Mouse (Mus musculus): ENCODE data around the gene Sat2.
A peak's percentile ranks its signal among the peaks of the same experiment; 100 is the strongest.

Gene Sat2

DNA sequence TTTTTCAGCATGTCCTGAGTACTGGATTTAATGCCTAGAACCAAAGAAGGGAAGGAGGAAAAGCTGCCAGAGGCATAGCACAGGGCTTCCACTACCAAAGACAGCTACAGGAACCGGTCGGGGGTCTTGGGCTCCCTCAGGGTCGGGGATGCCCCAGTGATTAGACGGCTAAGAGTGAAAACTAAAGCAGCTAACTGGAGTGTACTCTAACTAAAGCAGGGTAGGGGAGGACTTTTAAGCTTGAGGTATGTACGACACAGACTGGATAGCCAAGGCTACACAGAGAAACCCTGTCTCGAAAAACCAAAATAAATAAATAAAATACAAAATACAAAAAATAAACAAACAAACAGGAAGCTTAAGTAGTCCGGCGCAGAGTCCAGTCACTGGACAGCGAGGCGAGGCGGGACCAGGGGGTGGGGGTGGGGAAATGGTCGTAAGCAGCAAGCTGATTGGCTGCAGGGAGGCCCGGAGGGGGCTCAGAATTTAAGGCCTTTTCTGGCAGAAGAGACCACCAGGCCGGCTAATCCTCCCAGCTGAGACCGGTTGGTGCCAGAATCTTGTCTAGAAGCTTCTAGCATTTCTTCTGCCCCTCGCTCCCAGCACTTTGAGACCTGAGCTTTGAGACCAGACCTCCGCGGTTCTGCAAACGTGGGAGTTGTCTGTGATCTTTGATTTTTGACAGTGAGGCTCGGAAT is at the start of gene Sat2:
Gene Sat2 (plus strand): TSS at position 454 of the 698 bp plus-strand sequence.
- no peak for DNase-seq (ENCODE audit: low read depth)

DNA sequence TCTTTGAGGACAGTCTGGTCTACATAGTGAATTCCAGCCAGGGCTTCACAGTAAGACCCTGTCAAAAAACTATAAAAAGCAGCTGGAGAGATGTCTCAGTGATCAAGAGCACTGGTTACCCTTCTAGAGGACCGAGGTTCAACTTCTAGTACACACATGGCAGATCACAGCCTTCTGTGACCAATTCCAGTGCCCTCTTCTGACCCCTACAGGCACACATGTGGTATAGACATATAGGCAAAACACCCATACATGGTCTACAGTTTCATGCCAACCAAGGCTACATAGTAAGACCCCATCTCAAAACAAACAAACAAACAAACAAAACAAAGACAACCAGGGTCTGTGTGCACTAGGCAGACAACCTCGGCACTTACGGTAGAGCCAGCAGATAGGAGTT is 46.6 kb upstream of the Sat2 start:
- peak; percentile 67 for DNase-seq (ENCODE audit: low read depth)

DNA sequence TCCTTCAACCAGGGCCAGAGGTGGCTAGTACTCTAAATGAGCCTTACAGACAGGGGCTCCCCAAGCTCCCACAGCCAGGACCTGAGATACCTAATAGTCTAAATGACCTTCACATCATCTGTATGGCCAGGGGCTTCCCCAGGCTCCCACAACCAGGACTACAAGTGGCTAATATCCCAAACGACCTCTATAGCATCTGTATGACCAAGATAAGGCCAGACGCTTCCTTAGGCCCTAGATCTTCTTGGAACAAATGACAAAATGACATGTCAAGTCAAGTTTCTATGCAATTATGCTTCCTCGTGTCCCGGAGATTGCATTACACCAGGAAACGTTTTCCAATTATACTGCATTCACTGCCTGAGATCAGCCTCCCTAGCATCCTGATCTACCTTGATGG is 45.5 kb upstream of the Sat2 start:
- DNase-seq (ENCODE audit: low read depth): no peak

DNA sequence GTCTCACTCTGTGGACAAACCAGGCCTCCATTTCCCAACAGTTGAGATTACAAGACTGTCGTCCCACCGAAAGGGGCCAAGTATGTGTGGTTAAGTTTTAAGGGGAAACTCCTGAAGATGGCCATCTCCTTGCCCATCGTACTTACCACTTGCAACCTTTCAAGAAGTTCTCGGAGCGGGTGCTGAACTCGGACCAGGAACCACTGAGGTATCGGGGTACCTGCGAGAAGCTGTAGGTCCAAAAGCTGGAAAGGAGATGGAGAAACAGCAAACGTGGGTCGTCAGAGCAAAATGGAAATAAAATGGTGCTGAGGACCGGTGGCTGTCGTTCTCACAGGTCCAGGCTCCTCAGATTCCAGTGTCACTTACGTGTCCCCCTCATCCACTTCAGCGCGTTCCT is 43.5 kb upstream of the Sat2 start:
- DNase-seq (ENCODE audit: low read depth): no peak

DNA sequence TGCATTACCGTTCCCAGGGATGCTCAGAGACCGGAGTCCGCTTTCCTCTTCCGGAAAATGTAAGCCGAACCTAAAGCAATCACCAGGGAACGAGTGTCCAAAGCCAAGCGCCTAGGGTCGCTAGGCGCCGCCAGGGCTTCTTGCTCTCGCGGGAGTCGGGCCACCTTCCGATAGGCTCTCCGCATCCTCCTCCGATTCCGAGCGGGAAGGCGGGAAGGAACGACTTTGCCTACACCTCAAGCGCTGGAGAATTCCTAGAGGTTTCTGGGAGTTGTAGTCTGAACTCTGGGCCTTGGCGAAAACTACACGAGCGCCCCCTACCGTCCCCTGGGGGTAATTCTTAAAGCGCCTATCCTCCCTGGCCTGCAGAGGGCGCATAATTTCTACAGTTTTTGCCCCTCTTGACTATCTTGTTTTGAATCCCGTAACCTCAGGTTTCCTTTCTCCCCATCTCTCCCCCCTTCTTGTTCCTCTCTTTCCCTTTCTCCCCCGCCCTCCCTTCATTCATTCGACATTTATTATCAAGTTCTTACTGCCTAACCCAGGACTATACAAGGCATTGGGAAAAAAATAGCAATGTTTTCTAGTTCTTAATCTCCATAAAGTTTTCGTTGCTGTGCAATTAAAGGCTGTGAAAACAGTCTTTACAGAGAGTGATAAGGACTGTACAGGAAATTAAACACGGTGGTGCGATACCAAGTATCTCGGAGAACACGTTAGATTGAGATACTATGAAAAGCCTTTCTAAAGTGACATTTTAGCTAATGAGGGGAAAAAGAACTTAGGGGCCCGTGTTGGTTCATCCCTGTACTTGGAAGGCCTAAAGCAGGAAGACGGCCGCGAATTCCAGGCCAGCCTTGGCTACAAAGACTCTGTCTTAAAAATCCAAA is 42.5 kb upstream of the Sat2 start:
- DNase-seq (ENCODE audit: low read depth): peak; percentile 98

DNA sequence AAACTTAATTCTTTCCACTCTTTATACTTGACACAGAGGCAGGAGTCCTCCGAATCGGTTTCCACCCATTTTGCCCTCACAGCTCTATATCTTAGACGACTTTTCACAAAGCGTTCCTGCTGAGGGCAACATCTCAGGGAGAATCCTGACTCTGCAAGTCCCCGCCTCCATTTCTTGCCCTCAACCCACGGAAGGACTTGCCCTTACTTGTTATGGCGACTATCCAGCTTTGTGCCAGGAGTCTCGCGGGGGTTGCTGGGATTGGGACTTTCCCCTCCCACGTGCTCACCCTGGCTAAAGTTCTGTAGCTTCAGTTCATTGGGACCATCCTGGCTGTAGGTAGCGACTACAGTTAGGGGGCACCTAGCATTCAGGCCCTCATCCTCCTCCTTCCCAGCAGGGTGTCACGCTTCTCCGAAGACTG is 41.7 kb upstream of the Sat2 start, which contains the start of the genes Wrap53 and Trp53:
Gene Wrap53 (minus strand): TSS at position 165 of the 424 bp plus-strand sequence.
Gene Trp53 (plus strand): TSS at position 269 of the 424 bp plus-strand sequence.
- DNase-seq (ENCODE audit: low read depth): peak; percentile 93

DNA sequence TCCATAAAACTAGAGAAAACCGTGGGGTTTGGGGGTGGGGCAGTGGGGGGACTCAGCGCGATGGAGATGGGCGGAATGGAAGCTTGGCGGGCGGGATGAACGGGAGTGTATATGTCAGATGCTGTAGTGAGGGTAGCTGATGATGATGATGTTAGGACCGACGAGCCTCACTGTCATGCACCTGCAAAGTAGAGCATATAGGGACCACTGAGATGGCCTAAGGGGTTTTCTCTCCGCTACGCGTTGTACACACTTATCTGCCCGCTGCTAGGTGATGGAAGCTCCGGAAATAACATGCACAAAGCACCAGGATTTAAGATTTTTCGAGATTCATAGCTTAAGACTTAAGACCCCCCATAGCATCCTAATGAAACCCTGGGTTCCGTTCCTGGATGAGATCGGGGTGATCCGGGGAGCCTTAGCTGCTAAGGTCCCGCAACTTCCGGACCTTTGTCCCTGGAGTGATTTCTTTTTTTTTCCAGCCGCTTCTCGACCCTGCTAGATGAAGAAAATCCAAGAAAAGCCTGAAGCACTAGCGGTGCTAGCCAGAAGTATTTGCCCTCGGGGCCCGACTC is 41.2 kb upstream of the Sat2 start:
- no peak for DNase-seq (ENCODE audit: low read depth)

DNA sequence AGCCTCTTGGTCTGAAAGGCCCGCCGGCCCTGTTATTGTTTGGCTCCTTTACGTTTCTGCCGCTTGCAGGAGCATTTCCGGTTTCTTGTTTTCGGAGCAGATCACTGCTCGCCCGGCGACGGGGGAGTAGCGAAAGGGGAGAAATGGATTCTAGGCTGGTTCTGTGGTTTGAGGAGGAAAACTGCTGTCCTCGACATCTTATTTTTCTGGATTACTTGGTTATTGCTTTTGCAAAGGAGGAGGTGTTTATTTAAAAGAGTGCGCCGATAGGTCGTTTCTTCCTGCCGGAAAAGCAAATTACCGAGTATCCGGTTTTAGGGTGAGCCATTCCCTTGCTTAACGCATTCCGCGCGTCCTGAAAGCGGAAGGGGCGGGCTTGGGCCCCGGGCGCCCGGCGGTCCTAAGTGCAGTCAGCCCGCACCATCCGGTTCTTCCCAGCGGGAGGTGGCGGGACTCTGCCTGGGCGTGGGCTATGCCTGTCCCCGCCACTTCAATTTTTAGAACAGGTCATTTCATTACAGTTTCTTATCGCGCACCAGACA is 40.6 kb upstream of the Sat2 start:
- DNase-seq (ENCODE audit: low read depth): peak; percentile 88

DNA sequence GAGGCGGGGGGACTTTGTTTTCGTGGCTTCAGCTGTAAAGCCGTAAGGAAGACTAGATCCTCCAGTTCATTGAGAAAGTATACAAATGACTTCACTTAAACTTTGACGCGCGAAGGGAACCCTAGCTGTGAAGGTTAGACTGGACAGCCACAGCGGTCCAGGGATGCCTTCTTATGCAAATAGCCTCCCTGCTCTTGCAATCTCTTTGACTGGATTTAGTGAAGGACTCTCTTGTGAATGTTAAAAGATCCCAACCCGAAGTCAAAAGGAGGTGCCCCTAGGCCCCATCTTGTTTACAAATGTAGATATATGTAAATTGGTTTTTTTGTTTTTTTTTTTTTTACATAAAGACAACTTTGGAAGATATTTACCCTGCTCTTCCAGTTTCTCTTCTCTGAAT is 40.0 kb upstream of the Sat2 start:
- no peak for DNase-seq (ENCODE audit: low read depth)

DNA sequence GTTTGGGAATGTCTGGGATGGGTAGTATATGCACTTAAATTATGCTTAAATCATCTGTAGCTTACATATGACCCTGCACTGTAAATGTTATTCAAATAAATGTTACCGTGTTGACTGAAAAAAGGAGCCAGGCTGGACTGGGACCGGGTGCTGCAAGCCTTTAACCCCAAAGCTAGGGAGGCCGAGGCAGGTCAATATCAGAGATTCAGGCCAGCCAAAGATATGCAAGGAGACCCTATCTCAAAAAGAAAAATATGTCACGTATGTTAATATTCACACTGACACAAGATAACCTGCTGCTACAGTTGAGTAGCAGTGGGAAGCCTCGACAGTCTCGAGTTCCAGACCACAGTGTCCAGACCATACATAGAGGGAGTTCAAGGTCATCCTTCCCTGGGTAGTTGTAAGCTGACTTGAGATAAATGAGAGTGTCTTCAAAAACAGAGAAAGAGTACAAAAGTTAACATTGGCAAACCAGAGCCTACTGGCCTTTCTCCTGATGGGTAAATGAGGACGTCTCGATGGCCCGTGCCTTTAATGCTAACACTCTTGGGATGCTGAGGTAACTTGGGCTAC is 39.5 kb upstream of the Sat2 start:
- no peak for DNase-seq (ENCODE audit: low read depth)

DNA sequence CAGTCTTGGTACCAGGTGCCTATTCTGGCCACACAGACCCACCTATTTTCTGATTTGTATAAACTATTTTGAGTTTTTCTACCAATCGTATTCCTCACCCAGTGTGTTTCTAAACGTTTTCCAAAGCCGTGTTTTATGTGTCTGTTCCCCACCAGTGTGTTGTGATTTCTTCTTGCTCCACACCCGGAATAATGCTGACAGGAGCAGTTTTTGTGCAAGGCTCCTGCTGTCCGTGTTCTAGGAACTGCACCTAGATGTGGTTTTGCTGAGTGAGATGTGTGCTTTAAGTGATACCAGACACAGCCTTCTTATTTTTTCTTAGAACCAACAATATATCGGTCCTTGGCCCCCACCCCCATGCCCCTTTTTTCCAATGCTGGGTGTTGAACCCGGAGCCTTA is 37.8 kb upstream of the Sat2 start:
- no peak for DNase-seq (ENCODE audit: low read depth)

DNA sequence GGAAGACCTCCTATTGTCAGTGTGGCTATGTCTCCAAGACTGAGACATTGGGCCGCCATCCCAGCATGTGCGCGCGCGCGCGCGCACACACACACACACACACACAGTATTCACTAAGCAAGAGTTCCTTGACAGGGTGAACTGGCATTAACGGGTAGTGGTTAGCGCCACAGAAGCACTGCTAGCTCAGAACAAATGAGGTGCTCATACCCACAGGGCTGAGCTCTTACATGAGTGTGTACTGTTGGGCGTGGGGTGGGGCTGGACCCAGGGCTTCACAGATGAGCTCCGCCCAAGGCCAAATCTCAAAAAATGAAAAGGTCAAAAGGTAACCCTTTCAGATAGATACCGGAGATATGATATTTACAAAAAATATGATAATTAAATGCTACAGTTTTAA is 36.9 kb upstream of the Sat2 start:
- DNase-seq (ENCODE audit: low read depth): no peak

DNA sequence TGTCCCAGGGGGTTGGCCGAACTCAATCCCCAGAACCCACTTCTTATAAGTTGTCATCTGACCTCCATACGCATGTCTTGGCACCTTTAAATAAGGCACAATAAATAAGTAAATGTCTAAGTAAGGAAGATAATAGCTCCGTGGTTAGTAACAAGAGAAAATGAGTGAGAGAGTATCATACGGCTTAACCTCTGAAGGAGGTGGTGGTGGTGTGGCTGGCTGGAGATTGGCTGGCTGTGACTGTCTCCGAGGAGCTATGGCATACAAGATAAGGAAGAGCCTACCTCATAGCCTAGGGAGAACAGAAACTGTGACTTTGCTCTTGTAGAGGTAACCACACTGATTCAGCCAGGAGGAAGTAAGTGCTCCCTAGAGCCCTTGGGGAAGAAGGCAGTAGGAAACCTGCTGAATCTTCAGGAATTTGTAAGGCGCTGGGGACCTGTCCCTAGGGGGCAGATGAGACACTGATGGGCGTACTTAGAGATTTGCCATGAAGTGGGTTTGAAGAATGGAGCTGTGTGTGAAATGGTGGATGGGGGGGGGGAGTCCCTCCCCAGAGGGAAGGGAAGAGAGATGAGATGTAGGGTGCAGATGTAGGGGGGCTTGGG is 36.0 kb upstream of the Sat2 start:
- DNase-seq (ENCODE audit: low read depth): no peak

DNA sequence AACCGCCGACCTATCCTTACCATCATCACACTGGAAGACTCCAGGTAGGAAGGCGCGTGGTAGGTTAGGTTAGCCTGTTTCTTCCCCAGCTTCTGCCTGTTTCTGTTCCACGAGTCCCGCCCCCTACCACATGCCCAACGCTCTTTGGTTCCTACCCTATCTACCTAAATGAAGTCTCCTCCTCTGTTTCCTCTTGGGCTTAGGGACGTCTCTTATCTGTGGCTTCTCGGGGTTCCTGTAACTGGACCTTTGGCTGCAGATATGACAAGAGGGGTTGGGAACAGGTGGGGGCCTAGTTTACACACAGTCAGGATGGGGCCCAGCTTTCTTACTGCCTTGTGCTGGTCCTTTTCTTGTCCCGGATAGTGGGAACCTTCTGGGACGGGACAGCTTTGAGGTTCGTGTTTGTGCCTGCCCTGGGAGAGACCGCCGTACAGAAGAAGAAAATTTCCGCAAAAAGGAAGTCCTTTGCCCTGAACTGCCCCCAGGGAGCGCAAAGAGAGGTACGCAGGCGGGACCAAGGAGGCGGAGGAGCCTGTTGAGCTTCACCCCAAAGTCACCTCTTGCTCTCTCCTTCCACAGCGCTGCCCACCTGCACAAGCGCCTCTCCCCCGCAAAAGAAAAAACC is 32.5 kb upstream of the Sat2 start:
- no peak for DNase-seq (ENCODE audit: low read depth)

DNA sequence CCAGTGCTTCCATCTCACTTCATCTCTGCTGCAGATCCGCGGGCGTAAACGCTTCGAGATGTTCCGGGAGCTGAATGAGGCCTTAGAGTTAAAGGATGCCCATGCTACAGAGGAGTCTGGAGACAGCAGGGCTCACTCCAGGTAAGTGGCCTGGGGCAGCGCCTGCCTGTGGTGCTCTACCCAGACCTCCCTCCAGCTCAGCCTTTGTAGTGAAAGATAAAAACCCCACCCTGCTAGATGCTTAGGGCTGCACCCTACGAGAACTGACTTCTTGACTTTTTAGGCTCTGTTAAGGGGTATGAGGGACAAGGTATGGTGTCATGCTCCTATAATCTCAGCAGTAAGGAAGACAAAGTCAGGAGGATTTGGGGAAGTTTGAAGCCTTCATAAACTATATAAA is 31.2 kb upstream of the Sat2 start:
- no peak for DNase-seq (ENCODE audit: low read depth)

DNA sequence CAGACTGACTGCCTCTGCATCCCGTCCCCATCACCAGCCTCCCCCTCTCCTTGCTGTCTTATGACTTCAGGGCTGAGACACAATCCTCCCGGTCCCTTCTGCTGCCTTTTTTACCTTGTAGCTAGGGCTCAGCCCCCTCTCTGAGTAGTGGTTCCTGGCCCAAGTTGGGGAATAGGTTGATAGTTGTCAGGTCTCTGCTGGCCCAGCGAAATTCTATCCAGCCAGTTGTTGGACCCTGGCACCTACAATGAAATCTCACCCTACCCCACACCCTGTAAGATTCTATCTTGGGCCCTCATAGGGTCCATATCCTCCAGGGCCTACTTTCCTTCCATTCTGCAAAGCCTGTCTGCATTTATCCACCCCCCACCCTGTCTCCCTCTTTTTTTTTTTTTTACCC is 30.4 kb upstream of the Sat2 start:
- no peak for DNase-seq (ENCODE audit: low read depth)

DNA sequence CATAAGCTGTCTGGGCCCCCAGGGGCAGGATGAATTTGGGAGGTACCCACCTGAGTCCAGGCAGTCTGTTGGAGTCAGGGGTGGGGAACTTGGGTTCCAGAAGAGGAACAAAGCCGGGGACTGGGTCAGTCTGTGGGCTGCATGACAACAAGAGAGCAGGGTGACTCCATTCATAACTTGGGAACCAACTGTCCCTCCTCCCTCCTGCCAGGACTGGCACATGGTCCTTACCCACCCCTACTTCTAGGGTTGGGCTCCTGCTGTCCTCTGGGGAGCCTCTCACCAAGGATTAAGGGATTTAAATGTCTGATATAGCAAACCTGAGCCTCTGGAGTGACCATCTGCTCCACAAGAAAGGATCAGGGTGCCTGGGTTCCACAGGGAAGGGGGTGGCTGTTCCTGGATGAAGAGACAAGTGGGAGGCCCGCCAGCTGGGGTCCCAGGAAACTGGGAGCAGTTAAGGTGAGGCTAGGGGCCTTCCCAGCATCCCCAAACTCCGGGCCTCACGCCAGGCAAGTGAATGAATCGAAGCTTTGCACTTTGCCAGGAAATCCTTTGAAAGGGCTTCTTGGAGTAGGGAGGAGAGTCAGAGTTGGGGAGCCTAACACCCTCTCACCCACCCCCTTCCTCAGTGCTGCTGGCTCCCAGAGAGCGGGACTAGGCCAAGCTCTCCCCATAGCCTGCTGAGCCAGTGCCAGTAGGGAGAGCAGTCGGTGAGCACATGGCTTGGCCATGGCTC is 29.8 kb upstream of the Sat2 start:
- DNase-seq (ENCODE audit: low read depth): no peak

DNA sequence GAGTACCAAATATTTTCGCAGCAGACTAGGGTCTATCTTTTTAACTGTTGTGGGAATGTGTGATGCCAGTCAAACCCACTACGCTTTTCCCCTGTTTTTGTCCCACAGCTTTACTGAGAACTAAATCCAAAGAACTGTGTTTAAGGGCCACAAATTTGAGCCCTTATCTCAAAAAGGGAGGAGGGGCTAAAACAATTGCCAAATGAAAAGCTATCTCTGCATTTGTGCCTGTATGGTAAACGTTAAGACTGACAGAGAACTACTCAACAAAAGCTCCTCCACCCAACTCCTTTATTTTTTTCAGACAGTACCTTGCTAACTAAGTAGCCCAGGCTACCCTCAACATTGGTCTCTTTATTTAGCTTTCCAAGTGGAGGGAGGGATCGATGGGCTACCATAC is 29.0 kb upstream of the Sat2 start:
- no peak for DNase-seq (ENCODE audit: low read depth)

DNA sequence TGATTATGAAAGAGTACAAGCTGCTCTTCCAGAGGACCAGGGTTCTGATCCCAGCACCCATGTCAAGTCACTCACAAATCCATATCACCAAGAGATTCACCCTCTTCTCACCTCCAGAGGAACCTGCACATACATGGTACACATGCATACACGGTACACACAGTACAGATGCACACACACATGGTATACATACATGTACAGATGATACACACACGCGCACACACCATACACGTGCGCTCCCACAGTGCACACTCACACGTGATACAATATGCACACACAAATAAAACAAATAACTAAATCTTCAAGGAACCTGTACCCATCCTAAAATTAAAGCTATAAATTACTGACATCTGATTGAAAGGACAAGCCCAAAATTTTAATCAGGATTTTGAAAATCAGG is 27.0 kb upstream of the Sat2 start:
- DNase-seq (ENCODE audit: low read depth): no peak

DNA sequence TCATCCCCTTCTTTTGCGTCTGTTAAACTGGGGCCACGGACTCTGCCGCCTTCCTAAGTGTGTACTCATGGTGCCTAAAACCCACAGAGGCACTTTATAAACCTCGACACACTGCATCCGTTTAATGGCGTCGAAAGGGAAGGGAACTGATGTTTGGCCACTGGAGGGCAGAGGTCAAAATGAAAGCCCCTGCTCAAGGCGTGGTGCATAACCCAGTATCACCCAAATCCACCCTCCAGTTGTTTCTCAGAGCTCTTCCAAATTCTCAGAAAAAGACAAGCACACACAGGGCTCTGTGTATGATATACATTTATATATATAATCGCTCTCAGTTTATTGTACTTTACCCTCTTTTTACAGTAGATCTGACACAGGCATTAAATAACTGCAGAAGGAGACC is 22.4 kb upstream of the Sat2 start:
- DNase-seq (ENCODE audit: low read depth): no peak

DNA sequence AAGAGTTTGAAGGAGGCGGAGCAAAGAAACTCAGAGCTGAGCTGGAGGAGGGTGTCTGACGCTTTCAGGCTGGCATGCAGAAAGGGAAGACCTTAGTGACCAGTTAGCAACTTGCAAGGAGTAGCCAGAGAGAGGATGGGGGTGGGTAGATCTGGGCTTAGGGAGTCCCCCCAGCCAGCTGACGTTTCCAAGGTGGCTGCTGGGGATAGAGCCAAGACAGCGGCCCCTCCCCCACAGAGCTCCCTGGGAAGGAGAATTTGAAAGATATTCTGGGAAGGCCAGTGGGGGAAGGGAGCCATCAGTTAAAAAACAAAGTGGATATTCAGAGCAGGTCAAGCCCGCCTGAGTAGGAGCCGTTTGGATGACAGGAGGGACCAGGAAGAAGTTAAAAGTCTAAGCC is 21.7 kb upstream of the Sat2 start:
- no peak for DNase-seq (ENCODE audit: low read depth)
